Mouse (Mus musculus) heart, embryonic 16.5 days (tissue): ENCODE results near the gene Tmem201. TPM values are rescaled to one million over a fixed set of nuclear protein-coding genes. Genes with fewer than 3 reads are reported as not detected.

Source experiments
- ATAC-seq: fragments of 200-750 bp; cut with Nextera tagmentation; replicated peaks from 2 replicates; pipeline ENCODE4 v1.8.0; 2017; ENCODE audit warnings: moderate number of reproducible peaks; ENCODE audit not compliant: insufficient read depth, low FRiP score; ENCODE audit errors: extremely low read depth
- H3K27ac ChIP-seq: fragments of 300-500 bp; sonication (generic); 2 replicates; pipeline ENCODE4 v1.5.1; 2014; ENCODE audit warnings: mild to moderate bottlenecking, low read length, control low read depth, moderate library complexity
- H3K27me3 ChIP-seq: fragments of 300-500 bp; sonication (generic); 2 replicates; pipeline ENCODE4 v1.6.1; 2014; ENCODE audit warnings: low read length, mixed read lengths; ENCODE audit not compliant: control insufficient read depth, insufficient read depth
- H3K36me3 ChIP-seq: fragments of 300-500 bp; sonication (generic); 2 replicates; pipeline ENCODE4 v1.6.1; 2014; ENCODE audit not compliant: control insufficient read depth, insufficient read depth
- H3K4me1 ChIP-seq: fragments of 300-500 bp; sonication (generic); 2 replicates; pipeline ENCODE4 v1.6.1; 2014; ENCODE audit warnings: low read length, mixed read lengths; ENCODE audit not compliant: control insufficient read depth, insufficient read depth
- H3K4me2 ChIP-seq: fragments of 300-500 bp; sonication (generic); 2 replicates; pipeline ENCODE4 v1.6.1; 2014; ENCODE audit warnings: low read depth, mild to moderate bottlenecking, control low read depth, low read length
- H3K4me3 ChIP-seq: fragments of 300-500 bp; sonication (generic); 2 replicates; pipeline ENCODE4 v1.5.1; 2014; ENCODE audit warnings: mild to moderate bottlenecking, control low read depth, low read length
- H3K9ac ChIP-seq: fragments of 300-500 bp; sonication (generic); 2 replicates; pipeline ENCODE4 v1.6.1; 2014; ENCODE audit warnings: low read length, control low read depth
- H3K9me3 ChIP-seq: fragments of 300-500 bp; sonication (generic); replicated peaks from 2 replicates; pipeline ENCODE4 v1.6.1; 2016; ENCODE audit warnings: low read length; ENCODE audit not compliant: control insufficient read depth
- WGBS: fragments of 180-500 bp; shearing (Covaris S2); extraction: QIAGEN DNeasy Blood & Tissue Kit; methylation state at CpG from one replicate; pipeline ENCODE4 v1.1.7; 2014; 5-methylcytosine and 5-hydroxymethylcytosine counted together
- polyA plus RNA-seq: library from polyadenylated mRNA; unstranded; fragments of >200 nt; fragmentation: Nextera tagmentation; extraction: Ambion mirVana; gene quantifications from 2 replicates; pipeline ENCODE4 v1.2.1, GENCODE M21; 2015

Tmem201 gene
- polyA plus RNA-seq, 1 experiment from 2014 or later: 46.4 TPM

GRCm38 (mm10) chr4:149727636-149728035, 10.2 kb downstream of the Tmem201 start:
- ATAC-seq: no peak
- Histone ChIP-seq H3K9me3 (no peaks in the 10 kb centered on the region), H3K27me3 (no peaks in the 10 kb centered on the region), H3K36me3 (peaks cover 37% of the 10 kb centered on the region), H3K4me2 (no peak overlapping the region), H3K4me1 (peaks cover 13% of the 10 kb centered on the region), H3K9ac (no peak overlapping the region), H3K27ac (no peak overlapping the region), H3K4me3 (no peak overlapping the region)
- WGBS: 89% methylated on average over 5 of the region's 5 CpGs

- Histone ChIP-seq H3K9me3 (no peaks in the 10 kb centered on the region), H3K27ac (no peak overlapping the region), H3K4me3 (no peak overlapping the region), H3K4me1 (no peaks in the 10 kb centered on the region; the same call in 1 of the 2 replicates), H3K36me3 (peaks cover 48% of the 10 kb centered on the region), H3K27me3 (no peaks in the 10 kb centered on the region), H3K9ac (no peak overlapping the region), H3K4me2 (no peak overlapping the region)
- 49% methylated on average over 15 of the region's 15 CpGs for WGBS
- no peak for ATAC-seq
Measured at GRCm38 (mm10) chr4:149725661-149726350, 12.0 kb downstream of the Tmem201 start.

GRCm38 (mm10) chr4:149724916-149725470, 12.9 kb downstream of the Tmem201 start:
- WGBS: 90% methylated on average over 17 of the region's 17 CpGs
- Histone ChIP-seq H3K9ac (no peak overlapping the region), H3K4me3 (no peak overlapping the region), H3K4me1 (no peaks in the 10 kb centered on the region; the same call in 1 of the 2 replicates), H3K4me2 (no peak overlapping the region), H3K9me3 (no peaks in the 10 kb centered on the region), H3K27me3 (no peaks in the 10 kb centered on the region), H3K36me3 (peaks cover 54% of the 10 kb centered on the region), H3K27ac (no peak overlapping the region)
- no peak for ATAC-seq

GRCm38 (mm10) chr4:149723855-149724731, 13.8 kb downstream of the Tmem201 start:
- H3K27ac ChIP-seq: peak overlapping the region; percentile 33; the same call in 1 of the 2 replicates
- no peaks in the 10 kb centered on the region for H3K27me3 ChIP-seq
- peak; percentile 73 for ATAC-seq
- no peak overlapping the region for H3K9ac ChIP-seq
- H3K4me2 ChIP-seq: no peak overlapping the region
- peaks cover 58% of the 10 kb centered on the region for H3K36me3 ChIP-seq
- H3K9me3 ChIP-seq: no peaks in the 10 kb centered on the region
- H3K4me3 ChIP-seq: no peak overlapping the region
- WGBS: 67% methylated on average over 17 of the region's 17 CpGs
- H3K4me1 ChIP-seq: no peaks in the 10 kb centered on the region; the same call in 1 of the 2 replicates

GRCm38 (mm10) chr4:149723021-149723390, 14.8 kb downstream of the Tmem201 start:
- no peak overlapping the region for H3K4me2 ChIP-seq
- no peak for ATAC-seq
- H3K4me3 ChIP-seq: no peak overlapping the region
- no peaks in the 10 kb centered on the region for H3K9me3 ChIP-seq
- H3K27ac ChIP-seq: no peak overlapping the region
- H3K4me1 ChIP-seq: no peaks in the 10 kb centered on the region; the same call in 1 of the 2 replicates
- H3K9ac ChIP-seq: no peak overlapping the region
- H3K27me3 ChIP-seq: no peaks in the 10 kb centered on the region
- peaks cover 61% of the 10 kb centered on the region for H3K36me3 ChIP-seq
- WGBS: 91% methylated on average over 12 of the region's 12 CpGs

GRCm38 (mm10) chr4:149722104-149723020, 15.5 kb downstream of the Tmem201 start:
- no peak overlapping the region for H3K4me3 ChIP-seq
- H3K27ac ChIP-seq: no peak overlapping the region
- no peak for ATAC-seq
- H3K9ac ChIP-seq: no peak overlapping the region
- no peak overlapping the region for H3K4me2 ChIP-seq
- WGBS: 87% methylated on average over 24 of the region's 24 CpGs
- H3K27me3 ChIP-seq: no peaks in the 10 kb centered on the region
- H3K9me3 ChIP-seq: no peaks in the 10 kb centered on the region
- H3K4me1 ChIP-seq: no peaks in the 10 kb centered on the region; the same call in 1 of the 2 replicates
- H3K36me3 ChIP-seq: peaks cover 61% of the 10 kb centered on the region

GRCm38 (mm10) chr4:149721163-149721562, 16.7 kb downstream of the Tmem201 start:
- Histone ChIP-seq H3K4me1 (no peaks in the 10 kb centered on the region; the same call in 1 of the 2 replicates), H3K27me3 (no peaks in the 10 kb centered on the region), H3K4me2 (no peak overlapping the region), H3K9ac (no peak overlapping the region), H3K9me3 (no peaks in the 10 kb centered on the region), H3K4me3 (no peak overlapping the region), H3K36me3 (peaks cover 65% of the 10 kb centered on the region), H3K27ac (no peak overlapping the region)
- ATAC-seq: no peak
- 53% methylated on average over 8 of the region's 8 CpGs for WGBS

- Histone ChIP-seq H3K27ac (no peak overlapping the region), H3K4me2 (no peak overlapping the region), H3K9ac (no peak overlapping the region), H3K9me3 (no peaks in the 10 kb centered on the region), H3K4me3 (no peak overlapping the region), H3K27me3 (no peaks in the 10 kb centered on the region), H3K4me1 (no peaks in the 10 kb centered on the region; the same call in 1 of the 2 replicates), H3K36me3 (peaks cover 70% of the 10 kb centered on the region)
- 73% methylated on average over 6 of the region's 6 CpGs for WGBS
- no peak for ATAC-seq
Measured at GRCm38 (mm10) chr4:149719686-149720085, 18.2 kb downstream of the Tmem201 start.
